Mouse (Mus musculus) testis, adult 2 months (tissue): ENCODE measurements around the gene Il33.

Experiments
- CTCF ChIP-seq: fragments of 200-500 bp; IDR thresholded peaks from 2 replicates; pipeline ENCODE4 v1.5.1; 2012; ENCODE audit warnings: low read depth, mild to moderate bottlenecking, inconsistent platforms, low read length, moderate library complexity; ENCODE audit not compliant: control insufficient read depth, insufficient read depth, insufficient replicate concordance
- POLR2A ChIP-seq: fragments of 200-500 bp; IDR thresholded peaks from 2 replicates; pipeline ENCODE4 v1.6.1; 2012; ENCODE audit warnings: low read depth, mild to moderate bottlenecking, inconsistent platforms, low read length, moderate library complexity; ENCODE audit not compliant: control insufficient read depth

DNA sequence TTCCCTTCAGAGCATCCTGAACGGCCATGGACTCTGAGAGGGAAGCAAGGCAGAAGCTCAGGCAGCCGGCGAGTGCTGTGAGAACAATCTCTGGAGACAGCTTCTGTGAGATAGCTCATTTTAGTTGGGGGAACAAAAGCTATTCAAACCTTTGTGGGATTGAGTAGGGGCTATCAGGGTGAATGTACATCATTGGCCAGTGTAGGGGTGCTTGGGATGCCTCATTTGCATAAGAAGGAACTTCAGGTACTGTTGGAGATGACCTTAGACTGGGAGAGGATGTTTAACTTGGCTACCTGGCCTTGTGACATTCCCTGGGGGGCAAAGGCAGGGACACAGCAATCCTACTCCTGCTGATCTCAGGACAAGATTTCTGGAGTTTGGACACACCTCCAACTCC is 81.5 kb downstream of the Il33 start:
- TF ChIP-seq POLR2A (no peak), CTCF (no peak)
